Mouse (Mus musculus) embryonic fibroblast, embryonic 13.5 days (primary cell): ENCODE measurements around the gene Gm38655.
A peak's percentile ranks its signal among the peaks of the same experiment; 100 is the strongest.

Source experiments
- CTCF ChIP-seq: IDR thresholded peaks from 2 replicates; pipeline ENCODE4 v1.5.1; 2011; ENCODE audit warnings: mild to moderate bottlenecking, control low read depth, low read length, moderate library complexity, borderline replicate concordance; ENCODE audit not compliant: insufficient read depth
- POLR2A ChIP-seq: IDR thresholded peaks from 2 replicates; pipeline ENCODE4 v1.6.1; 2011; ENCODE audit warnings: low read depth, mild to moderate bottlenecking, control low read depth, low read length, moderate library complexity

- TF ChIP-seq CTCF (no peak), POLR2A (peak; percentile 86)
Observed at GRCm38 (mm10) chr17:25133275-25133698, 42.0 kb downstream of the Gm38655 start, which contains the start of gene Clcn7.
